Mouse (Mus musculus) kidney, postnatal 10 days (tissue): ENCODE results near the gene E030018B13Rik.

Source experiments
- DNase-seq: peaks from one replicate; pipeline ENCODE4 v3.0.0; 2021; ENCODE audit warnings: mixed read lengths

The E030018B13Rik gene

GRCm38 (mm10) chr7:63916268-63916907 is at the start of gene E030018B13Rik:
Gene E030018B13Rik, plus strand, starts transcription at chr7:63916857.
- DNase-seq, result no peak

- DNase-seq, result no peak
These were observed 48.2 kb upstream of the E030018B13Rik start for GRCm38 (mm10) chr7:63868356-63868918.

GRCm38 (mm10) chr7:63871698-63872097 is 45.0 kb upstream of the E030018B13Rik start:
- no peak for DNase-seq

GRCm38 (mm10) chr7:63873880-63874279 is 42.8 kb upstream of the E030018B13Rik start:
- DNase-seq, result no peak

GRCm38 (mm10) chr7:63875686-63876085 is 41.0 kb upstream of the E030018B13Rik start:
- DNase-seq, result no peak

- no peak for DNase-seq
These were observed 40.0 kb upstream of the E030018B13Rik start for GRCm38 (mm10) chr7:63876640-63877039.

GRCm38 (mm10) chr7:63877610-63878009 is 39.0 kb upstream of the E030018B13Rik start:
- DNase-seq, result no peak

GRCm38 (mm10) chr7:63879583-63879982 is 37.1 kb upstream of the E030018B13Rik start:
- no peak for DNase-seq

- DNase-seq, result no peak
These were observed 33.9 kb upstream of the E030018B13Rik start for GRCm38 (mm10) chr7:63882739-63883138.

GRCm38 (mm10) chr7:63885025-63885424 is 31.6 kb upstream of the E030018B13Rik start:
- no peak for DNase-seq

GRCm38 (mm10) chr7:63887034-63887551 is 29.6 kb upstream of the E030018B13Rik start:
- DNase-seq, result peak; percentile 69

GRCm38 (mm10) chr7:63887602-63888123 is 29.0 kb upstream of the E030018B13Rik start:
- no peak for DNase-seq

GRCm38 (mm10) chr7:63888674-63889073 is 28.0 kb upstream of the E030018B13Rik start:
- no peak for DNase-seq

- no peak for DNase-seq
These were observed 27.3 kb upstream of the E030018B13Rik start for GRCm38 (mm10) chr7:63889116-63889975.

GRCm38 (mm10) chr7:63891488-63892075 is 25.1 kb upstream of the E030018B13Rik start:
- no peak for DNase-seq

GRCm38 (mm10) chr7:63893201-63893600 is 23.5 kb upstream of the E030018B13Rik start:
- no peak for DNase-seq

GRCm38 (mm10) chr7:63893729-63894128 is 22.9 kb upstream of the E030018B13Rik start:
- DNase-seq, result no peak

GRCm38 (mm10) chr7:63894662-63895061 is 22.0 kb upstream of the E030018B13Rik start:
- DNase-seq, result no peak

- no peak for DNase-seq
These were observed 21.4 kb upstream of the E030018B13Rik start for GRCm38 (mm10) chr7:63895223-63895622.

- DNase-seq, result no peak
These were observed 20.2 kb upstream of the E030018B13Rik start for GRCm38 (mm10) chr7:63896276-63896967.

GRCm38 (mm10) chr7:63896968-63897468 is 19.6 kb upstream of the E030018B13Rik start:
- peak; percentile 89 for DNase-seq

GRCm38 (mm10) chr7:63897655-63898054 is 19.0 kb upstream of the E030018B13Rik start:
- no peak for DNase-seq
